Mouse (Mus musculus): ENCODE measurements around the gene Gm8237. TPM values are rescaled to one million over a fixed set of nuclear protein-coding genes. Genes with fewer than 3 reads are reported as not detected.

The Gm8237 gene
- 0.58 TPM for polyA plus RNA-seq (2015; fragmentation: Illumina TruSeq; extraction: RNeasy Lipid Tissue Mini Kit (QIAGEN cat#74804); ENCODE audit: low read depth, low replicate concordance)

DNA sequence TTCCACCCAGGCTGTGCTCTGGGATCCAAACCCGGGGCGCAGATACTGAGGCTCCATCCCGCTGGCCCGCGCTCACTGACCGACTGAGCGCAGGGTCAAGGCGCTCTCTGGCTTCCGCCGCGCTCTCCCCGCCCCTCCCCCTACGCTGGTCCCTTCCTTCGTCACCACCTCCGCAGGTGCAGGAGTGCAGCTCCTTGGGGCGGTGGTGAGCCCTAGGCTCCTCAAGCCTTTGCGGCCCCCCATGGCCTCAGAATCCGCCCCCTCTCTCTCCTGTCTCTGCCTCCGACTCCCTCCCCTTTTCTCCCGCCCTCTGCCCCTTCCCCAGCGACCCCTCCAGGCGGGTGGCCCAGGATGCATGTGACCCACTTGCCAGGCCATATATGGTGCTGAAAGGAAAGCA is at the start of gene Gm8237:
Gene Gm8237 (minus strand): TSS at position 142 of the 400 bp plus-strand sequence.

DNA sequence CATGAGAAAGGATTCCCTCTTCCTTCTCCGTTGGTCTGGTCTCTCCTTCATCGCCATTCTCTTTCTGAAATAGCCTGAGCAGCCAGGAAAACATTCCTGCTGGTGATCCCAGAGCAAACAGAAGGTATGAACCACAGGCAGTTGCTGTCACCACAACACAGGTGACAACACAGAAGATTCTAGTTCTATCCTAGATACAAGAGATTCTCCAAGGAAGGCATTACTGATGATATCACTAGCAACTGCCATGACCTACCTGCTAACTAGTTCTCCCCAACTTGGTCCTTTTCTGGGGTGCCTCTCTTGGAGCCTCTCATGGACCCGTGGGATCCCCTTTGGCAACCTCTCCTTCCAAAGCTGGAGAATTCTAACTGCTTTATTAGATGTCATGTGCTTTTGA is 50.0 kb downstream of the Gm8237 start, which contains the start of gene Gm3424:
Gene Gm3424 (minus strand): TSS at position 101 of the 400 bp plus-strand sequence.

Other genes with a start within 250 kb of the Gm8237 start
- not detected for gene Gm8265, start 247.4 kb downstream of the Gm8237 start, polyA plus RNA-seq (2015; fragmentation: Illumina TruSeq; extraction: RNeasy Lipid Tissue Mini Kit (QIAGEN cat#74804); ENCODE audit: low read depth, low replicate concordance)
- gene Gm9603, start 192.9 kb downstream of the Gm8237 start, polyA plus RNA-seq (2015; fragmentation: Illumina TruSeq; extraction: RNeasy Lipid Tissue Mini Kit (QIAGEN cat#74804); ENCODE audit: low read depth, low replicate concordance) = not detected
- 0.62 TPM for gene Gm3373, start 138.8 kb downstream of the Gm8237 start, polyA plus RNA-seq (2015; fragmentation: Illumina TruSeq; extraction: RNeasy Lipid Tissue Mini Kit (QIAGEN cat#74804); ENCODE audit: low read depth, low replicate concordance)
- gene Gm3383, start 72.4 kb downstream of the Gm8237 start, polyA plus RNA-seq (2015; fragmentation: Illumina TruSeq; extraction: RNeasy Lipid Tissue Mini Kit (QIAGEN cat#74804); ENCODE audit: low read depth, low replicate concordance) = 2.7 TPM
- not detected for gene Gm3424, start 50.1 kb downstream of the Gm8237 start, polyA plus RNA-seq (2015; fragmentation: Illumina TruSeq; extraction: RNeasy Lipid Tissue Mini Kit (QIAGEN cat#74804); ENCODE audit: low read depth, low replicate concordance)
- gene Gm3248, start 81.4 kb upstream of the Gm8237 start, polyA plus RNA-seq (2015; fragmentation: Illumina TruSeq; extraction: RNeasy Lipid Tissue Mini Kit (QIAGEN cat#74804); ENCODE audit: low read depth, low replicate concordance) = 1.2 TPM
- gene Gm3453, start 98.8 kb upstream of the Gm8237 start, polyA plus RNA-seq (2015; fragmentation: Illumina TruSeq; extraction: RNeasy Lipid Tissue Mini Kit (QIAGEN cat#74804); ENCODE audit: low read depth, low replicate concordance) = not detected
- gene Gm6337, start 177.9 kb upstream of the Gm8237 start, polyA plus RNA-seq (2015; fragmentation: Illumina TruSeq; extraction: RNeasy Lipid Tissue Mini Kit (QIAGEN cat#74804); ENCODE audit: low read depth, low replicate concordance) = not detected
- gene Gm8206, start 213.6 kb upstream of the Gm8237 start, polyA plus RNA-seq (2015; fragmentation: Illumina TruSeq; extraction: RNeasy Lipid Tissue Mini Kit (QIAGEN cat#74804); ENCODE audit: low read depth, low replicate concordance) = 0.58 TPM
- 2.3 TPM for gene Gm3468, start 228.3 kb upstream of the Gm8237 start, polyA plus RNA-seq (2015; fragmentation: Illumina TruSeq; extraction: RNeasy Lipid Tissue Mini Kit (QIAGEN cat#74804); ENCODE audit: low read depth, low replicate concordance)
- not detected for gene Gm3476, start 245.4 kb upstream of the Gm8237 start, polyA plus RNA-seq (2015; fragmentation: Illumina TruSeq; extraction: RNeasy Lipid Tissue Mini Kit (QIAGEN cat#74804); ENCODE audit: low read depth, low replicate concordance)

Data from brain, adult 10 weeks (tissue).